Mouse (Mus musculus): ENCODE measurements around the gene Atp5j. TPM values are rescaled to one million over a fixed set of nuclear protein-coding genes. Genes with fewer than 3 reads are reported as not detected.

The Atp5j gene
- polyA plus RNA-seq, 1 experiment from 2014 or later = 842 TPM

GRCm38 (mm10) chr16:84778431-84778830, 57.0 kb downstream of the Atp5j start:
- H3K9me3 ChIP-seq (ENCODE audit: low read depth, low read length) = no peaks in the 10 kb centered on the region
- no peak overlapping the region for H3K4me3 ChIP-seq (ENCODE audit: low read depth, low read length)
- H3K36me3 ChIP-seq (ENCODE audit: insufficient read depth) = no peaks in the 10 kb centered on the region
- ATAC-seq (ENCODE audit: insufficient read depth) = no peak
- TF ChIP-seq CTCF (IDR thresholded peaks at IDR 0.05; ENCODE audit: low read depth) = no peak
- no peak overlapping the region for H3K27ac ChIP-seq (ENCODE audit: low read depth)
- no peak for DNase-seq
- 73% methylated on average over 6 of the region's 6 CpGs for WGBS
- no peak overlapping the region for H3K4me2 ChIP-seq
- H3K9ac ChIP-seq = no peak overlapping the region
- peaks cover 7% of the 10 kb centered on the region for H3K27me3 ChIP-seq (ENCODE audit: insufficient read depth, low read length)
- H3K4me1 ChIP-seq (ENCODE audit: insufficient read depth) = no peaks in the 10 kb centered on the region

Other genes starting within 250 kb of the Atp5j start
- gene Mrpl39, start 99.9 kb downstream of the Atp5j start, polyA plus RNA-seq (2014; fragmentation: Nextera tagmentation; extraction: Ambion mirVana) = 47.7 and 49.8 TPM in 2 replicates
- gene Jam2, start 61.5 kb downstream of the Atp5j start, polyA plus RNA-seq (2014; fragmentation: Nextera tagmentation; extraction: Ambion mirVana) = 12.4 and 14.9 TPM in 2 replicates
- 47.4 and 47.5 TPM in 2 replicates for gene Gabpa, start 700 bp downstream of the Atp5j start, polyA plus RNA-seq (2014; fragmentation: Nextera tagmentation; extraction: Ambion mirVana)